Mouse (Mus musculus) intestine, postnatal 0 days (tissue): ENCODE data around the gene Fance. TPM values are rescaled to one million over a fixed set of nuclear protein-coding genes. Genes with fewer than 3 reads are reported as not detected.

Source experiments
- ATAC-seq: fragments of 200-750 bp; cut with Nextera tagmentation; 2 replicates; pipeline ENCODE4 v1.8.0; 2017; ENCODE audit warnings: mild to moderate bottlenecking, moderate TSS enrichment, moderate library complexity
- H3K27ac ChIP-seq: fragments of 300-500 bp; sonication (generic); 2 replicates; pipeline ENCODE4 v1.5.1; 2014; ENCODE audit warnings: mild to moderate bottlenecking, low read depth, low read length, moderate library complexity
- H3K27me3 ChIP-seq: fragments of 300-500 bp; sonication (generic); replicated peaks from 2 replicates; pipeline ENCODE4 v1.6.1; 2014; ENCODE audit warnings: low read length, mixed read lengths; ENCODE audit not compliant: control insufficient read depth, insufficient read depth
- H3K36me3 ChIP-seq: fragments of 300-500 bp; sonication (generic); 2 replicates; pipeline ENCODE4 v1.6.1; 2014; ENCODE audit warnings: mild to moderate bottlenecking, moderate library complexity; ENCODE audit not compliant: control insufficient read depth, insufficient read depth
- H3K4me1 ChIP-seq: fragments of 300-500 bp; sonication (generic); replicated peaks from 2 replicates; pipeline ENCODE4 v1.6.1; 2014; ENCODE audit warnings: antibody characterized with exemption, low read length, mixed read lengths; ENCODE audit not compliant: control insufficient read depth, insufficient read depth
- H3K4me2 ChIP-seq: fragments of 300-500 bp; sonication (generic); replicated peaks from 2 replicates; pipeline ENCODE4 v1.6.1; 2014; ENCODE audit warnings: low read depth, mild to moderate bottlenecking, moderate library complexity
- H3K4me3 ChIP-seq: fragments of 300-500 bp; sonication (generic); 2 replicates; pipeline ENCODE4 v1.5.1; 2014; ENCODE audit warnings: low read depth, low read length
- H3K9ac ChIP-seq: fragments of 300-500 bp; sonication (generic); 2 replicates; pipeline ENCODE4 v1.6.1; 2014; ENCODE audit warnings: mild to moderate bottlenecking, low read depth, low read length
- H3K9me3 ChIP-seq: fragments of 300-500 bp; sonication (generic); 2 replicates; pipeline ENCODE4 v1.6.1; 2016; ENCODE audit warnings: mixed run types; ENCODE audit not compliant: control insufficient read depth
- CTCF ChIP-seq: sonication (generic); IDR thresholded peaks from 2 replicates; pipeline ENCODE4 v1.5.1; 2016; ENCODE audit warnings: low read depth, mild to moderate bottlenecking, control low read depth, antibody characterized with exemption, moderate library complexity
- WGBS: fragments of 180-500 bp; shearing (Covaris S2); extraction: QIAGEN DNeasy Blood & Tissue Kit; methylation state at CpG from one replicate; pipeline ENCODE4 v1.1.7; 2014; 5-methylcytosine and 5-hydroxymethylcytosine counted together
- polyA plus RNA-seq: library from polyadenylated mRNA; unstranded; fragments of >200 nt; fragmentation: Nextera tagmentation; extraction: Ambion mirVana; gene quantifications from 2 replicates; pipeline ENCODE4 v1.2.1, GENCODE M21; 2015

Fance gene
- polyA plus RNA-seq, 1 experiment from 2014 or later: 10.3 TPM

DNA sequence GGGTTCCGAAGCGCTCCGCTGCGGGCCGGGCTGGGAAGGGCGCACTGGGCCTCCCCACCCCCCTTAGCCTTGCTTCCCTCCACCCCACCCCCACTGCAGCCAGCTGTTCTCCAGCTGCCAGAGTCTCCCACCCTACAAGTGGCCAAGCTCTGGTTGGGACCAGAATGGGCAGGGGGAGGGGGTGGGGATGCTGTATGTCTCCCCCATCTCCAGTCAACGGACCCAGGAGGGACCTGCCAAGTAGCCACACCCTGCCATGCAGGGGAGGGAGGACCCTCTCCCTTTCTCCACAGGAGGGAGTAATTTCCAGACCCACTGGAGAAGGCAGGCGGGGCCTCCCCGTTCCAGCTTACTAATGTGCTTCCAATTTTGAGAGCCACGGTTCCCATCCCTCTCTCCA, 32.6 kb downstream of the Fance start:
- Histone ChIP-seq H3K4me3 (no peak overlapping the region), H3K9me3 (no peaks in the 10 kb centered on the region), H3K27ac (peak overlapping the region; percentile 73), H3K9ac (0 out of 2 replicates have a peak overlapping the region, but pooled peaks have one; percentile 11), H3K27me3 (no peaks in the 10 kb centered on the region), H3K36me3 (no peaks in the 10 kb centered on the region), H3K4me2 (peak overlapping the region; percentile 54), H3K4me1 (peaks cover 20% of the 10 kb centered on the region)
- 21% methylated on average over 10 of the region's 10 CpGs for WGBS
- ATAC-seq: no peak
- peak; percentile 51 for TF ChIP-seq CTCF

DNA sequence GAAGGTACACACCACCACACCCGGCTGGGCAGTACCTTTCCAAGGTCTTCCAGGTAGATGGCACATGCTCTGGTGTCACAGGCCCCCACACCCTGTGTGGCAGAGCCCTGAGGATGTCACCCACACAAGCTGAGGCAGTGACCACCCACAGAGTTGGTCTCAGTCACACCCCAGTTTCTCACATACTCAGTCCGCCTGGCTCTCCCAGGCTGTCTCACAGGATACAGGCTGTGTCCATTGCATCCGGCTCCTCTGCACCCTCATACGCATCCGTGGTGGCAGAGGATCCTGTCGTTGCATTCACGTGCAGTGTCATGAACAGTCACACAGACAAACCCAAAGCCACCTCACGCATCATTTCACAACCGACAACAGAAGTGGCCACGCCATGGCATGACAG, 34.0 kb downstream of the Fance start:
- ATAC-seq: no peak
- H3K27me3 ChIP-seq: no peaks in the 10 kb centered on the region
- no peak overlapping the region for H3K4me2 ChIP-seq
- no peak overlapping the region for H3K4me3 ChIP-seq
- no peak overlapping the region for H3K9ac ChIP-seq
- H3K27ac ChIP-seq: no peak overlapping the region
- no peaks in the 10 kb centered on the region for H3K36me3 ChIP-seq
- TF ChIP-seq CTCF: no peak
- 73% methylated on average over 10 of the region's 10 CpGs for WGBS
- H3K9me3 ChIP-seq: no peaks in the 10 kb centered on the region
- H3K4me1 ChIP-seq: peaks cover 21% of the 10 kb centered on the region

DNA sequence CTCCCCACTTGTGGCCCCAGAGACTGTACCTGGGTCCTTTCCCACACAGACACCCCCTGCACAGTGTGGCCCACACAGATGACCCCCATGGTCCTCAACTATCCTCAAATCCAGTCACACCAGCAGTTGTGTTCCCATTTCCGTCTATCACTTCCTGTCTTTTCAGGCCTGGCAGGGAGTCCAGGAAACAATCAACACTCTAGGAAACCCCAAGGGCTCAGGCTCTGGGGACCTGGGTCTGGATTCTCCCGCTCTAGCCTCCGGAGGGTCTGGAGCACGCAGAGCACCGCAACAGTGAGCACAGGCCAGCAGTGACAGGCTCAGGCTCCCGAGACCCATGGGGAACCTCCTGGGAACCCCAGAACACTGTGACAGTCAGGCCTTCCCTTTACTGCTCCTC, 34.9 kb downstream of the Fance start:
- no peak for TF ChIP-seq CTCF
- WGBS: 36% methylated on average over 6 of the region's 6 CpGs
- H3K27me3 ChIP-seq: no peaks in the 10 kb centered on the region
- peak overlapping the region; percentile 81 for H3K9ac ChIP-seq
- H3K36me3 ChIP-seq: no peaks in the 10 kb centered on the region
- H3K4me3 ChIP-seq: peak overlapping the region; percentile 81; the same call in 1 of the 2 replicates
- ATAC-seq: no peak
- no peaks in the 10 kb centered on the region for H3K9me3 ChIP-seq
- peak overlapping the region; percentile 46 for H3K27ac ChIP-seq
- H3K4me2 ChIP-seq: peak overlapping the region; percentile 83
- peaks cover 21% of the 10 kb centered on the region for H3K4me1 ChIP-seq

DNA sequence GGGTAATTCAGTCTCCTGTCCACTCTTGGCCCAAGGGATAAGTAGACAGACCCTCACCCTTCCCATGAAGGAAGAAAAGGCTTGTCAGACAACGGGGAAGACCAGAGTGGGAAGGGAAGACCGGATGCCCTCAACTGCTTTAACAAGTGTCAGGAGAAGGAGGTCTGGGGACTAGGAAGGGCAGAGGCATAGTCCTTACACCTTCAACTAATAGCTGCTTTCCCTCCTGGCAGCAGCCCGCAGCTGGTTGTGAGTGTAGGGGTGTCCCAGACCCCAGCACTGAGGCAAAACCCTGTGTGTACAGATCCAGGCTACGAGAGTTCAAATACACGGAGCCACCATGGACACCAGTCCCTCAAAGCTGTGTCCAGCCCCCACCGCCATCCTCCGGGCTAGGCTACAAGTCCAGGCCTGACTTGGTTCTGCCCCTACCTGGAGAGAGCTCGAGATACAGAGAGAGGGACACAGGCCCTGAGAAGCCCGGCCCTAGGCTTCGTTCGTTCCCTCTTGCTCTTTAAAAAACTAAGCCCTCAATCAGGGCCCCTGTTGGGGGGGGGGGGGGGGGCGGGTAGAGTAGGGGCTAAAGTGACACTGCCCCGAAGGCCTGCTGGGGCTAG, 36.1 kb downstream of the Fance start:
- H3K4me1 ChIP-seq: peaks cover 21% of the 10 kb centered on the region
- H3K4me3 ChIP-seq: peak overlapping the region; percentile 81
- H3K9ac ChIP-seq: peak overlapping the region; percentile 81
- H3K36me3 ChIP-seq: no peaks in the 10 kb centered on the region
- WGBS: 8% methylated on average over 12 of the region's 13 CpGs
- H3K4me2 ChIP-seq: peak overlapping the region; percentile 83
- TF ChIP-seq CTCF: no peak
- no peaks in the 10 kb centered on the region for H3K9me3 ChIP-seq
- no peaks in the 10 kb centered on the region for H3K27me3 ChIP-seq
- H3K27ac ChIP-seq: peak overlapping the region; percentile 99
- no peak for ATAC-seq

DNA sequence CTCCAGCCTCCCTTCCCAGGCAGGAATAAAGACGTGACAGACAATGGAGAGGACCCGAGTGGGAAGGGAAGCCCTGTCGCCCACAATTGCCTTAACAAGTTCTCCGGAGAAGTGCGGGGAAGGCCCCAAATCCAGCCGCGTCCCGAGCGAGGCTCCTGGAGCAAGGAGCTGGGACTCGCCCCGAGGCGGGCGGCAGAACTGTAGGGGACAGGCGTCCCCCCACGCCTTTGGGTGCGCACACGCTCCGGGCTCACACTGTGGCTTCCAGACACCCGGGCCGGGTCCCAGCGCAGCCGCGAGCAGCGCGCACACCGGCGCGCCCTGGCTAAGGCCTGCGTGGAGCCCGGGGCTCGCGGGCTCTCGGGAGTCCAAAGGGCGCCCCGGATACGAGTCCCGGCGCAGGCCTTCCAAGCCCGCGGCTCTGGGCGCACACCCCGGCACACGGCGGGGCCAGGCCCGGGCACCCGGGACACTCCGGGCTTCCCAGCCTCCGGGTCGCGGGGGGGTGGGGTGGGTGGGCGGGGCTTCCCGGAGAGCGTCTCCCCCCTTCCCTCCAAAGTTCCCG, 36.7 kb downstream of the Fance start:
- H3K4me1 ChIP-seq: peaks cover 19% of the 10 kb centered on the region
- H3K27me3 ChIP-seq: no peaks in the 10 kb centered on the region
- 1% methylated on average over 43 of the region's 54 CpGs for WGBS
- no peak for TF ChIP-seq CTCF
- peak overlapping the region; percentile 83 for H3K4me2 ChIP-seq
- peak overlapping the region; percentile 81 for H3K9ac ChIP-seq
- no peaks in the 10 kb centered on the region for H3K9me3 ChIP-seq
- peak; percentile 81 for ATAC-seq
- peak overlapping the region; percentile 81 for H3K4me3 ChIP-seq
- no peaks in the 10 kb centered on the region for H3K36me3 ChIP-seq
- peak overlapping the region; percentile 99 for H3K27ac ChIP-seq

DNA sequence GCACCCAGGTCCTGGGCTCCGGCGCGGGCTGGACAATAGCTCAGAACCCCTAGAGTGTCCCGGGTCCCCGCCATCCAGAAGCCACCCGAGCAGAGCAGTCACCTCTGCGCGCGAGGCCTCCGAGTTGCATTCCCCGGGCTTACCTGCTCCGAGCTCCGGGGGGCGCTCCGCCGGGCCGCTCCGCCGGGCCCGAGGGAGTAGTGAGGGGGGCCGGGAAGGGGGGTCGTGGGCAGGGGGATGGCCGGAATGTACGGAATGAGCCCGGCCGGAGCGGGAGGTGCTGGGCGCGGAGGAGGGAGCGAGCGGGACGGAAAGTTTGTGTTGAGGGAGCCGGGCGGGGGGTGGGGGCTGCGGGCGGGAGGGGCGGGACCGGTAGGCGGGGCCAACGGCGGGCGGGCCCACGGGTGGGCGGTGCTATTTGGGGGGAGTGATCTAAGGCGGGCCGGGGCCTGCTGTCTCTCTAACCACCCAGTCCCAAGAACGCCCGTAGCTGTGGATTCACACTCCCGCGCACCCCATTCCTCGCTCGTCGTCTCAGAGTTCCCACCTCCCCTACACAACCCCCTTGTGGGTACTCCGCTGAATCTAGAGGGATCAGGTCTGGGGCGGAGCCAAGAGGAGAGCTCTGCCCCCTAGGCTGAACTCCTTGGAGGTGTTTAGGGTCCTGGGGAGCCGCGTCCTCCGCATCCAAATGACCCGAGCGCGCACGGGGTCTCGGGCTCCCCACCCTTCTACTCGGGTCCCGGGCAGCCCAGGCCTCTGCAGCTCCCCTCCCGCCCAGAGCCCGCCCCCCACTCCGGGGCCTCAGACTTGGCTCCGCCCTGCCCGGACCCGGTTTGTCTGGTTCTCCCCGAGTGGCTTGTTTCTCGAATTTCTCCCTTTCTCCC, 37.4 kb downstream of the Fance start, which contains the start of gene Tead3:
TSS of gene Tead3 (minus strand) at position 352 of the 887 bp plus-strand sequence.
- Histone ChIP-seq H3K36me3 (no peaks in the 10 kb centered on the region), H3K4me1 (peaks cover 11% of the 10 kb centered on the region), H3K27me3 (no peaks in the 10 kb centered on the region), H3K9me3 (no peaks in the 10 kb centered on the region), H3K9ac (peak within 1 kb of the TSS; percentile 81), H3K4me2 (peak within 1 kb of the TSS; percentile 83), H3K27ac (peak within 1 kb of the TSS; percentile 99), H3K4me3 (peak within 1 kb of the TSS; percentile 81)
- WGBS: under 1% methylated on average over 54 of the region's 73 CpGs
- peak; percentile 74 for ATAC-seq
- peak; percentile 50 for TF ChIP-seq CTCF
